Mouse (Mus musculus) left cerebral cortex, adult 9 months (tissue): Measurements from ENCODE around the gene Nectin4.
"Not testable (repeated sequence)": the region's sequence is repeated elsewhere in the genome, so short reads cannot be mapped to it uniquely, and the experiment has no call there.

Experiments used
- DNase-seq, 2 experiments: peaks; one replicate each; pipeline ENCODE4 v3.0.0; 2022; ENCODE audit warnings: low spot score in 2 of 2

Nectin4 gene

DNA sequence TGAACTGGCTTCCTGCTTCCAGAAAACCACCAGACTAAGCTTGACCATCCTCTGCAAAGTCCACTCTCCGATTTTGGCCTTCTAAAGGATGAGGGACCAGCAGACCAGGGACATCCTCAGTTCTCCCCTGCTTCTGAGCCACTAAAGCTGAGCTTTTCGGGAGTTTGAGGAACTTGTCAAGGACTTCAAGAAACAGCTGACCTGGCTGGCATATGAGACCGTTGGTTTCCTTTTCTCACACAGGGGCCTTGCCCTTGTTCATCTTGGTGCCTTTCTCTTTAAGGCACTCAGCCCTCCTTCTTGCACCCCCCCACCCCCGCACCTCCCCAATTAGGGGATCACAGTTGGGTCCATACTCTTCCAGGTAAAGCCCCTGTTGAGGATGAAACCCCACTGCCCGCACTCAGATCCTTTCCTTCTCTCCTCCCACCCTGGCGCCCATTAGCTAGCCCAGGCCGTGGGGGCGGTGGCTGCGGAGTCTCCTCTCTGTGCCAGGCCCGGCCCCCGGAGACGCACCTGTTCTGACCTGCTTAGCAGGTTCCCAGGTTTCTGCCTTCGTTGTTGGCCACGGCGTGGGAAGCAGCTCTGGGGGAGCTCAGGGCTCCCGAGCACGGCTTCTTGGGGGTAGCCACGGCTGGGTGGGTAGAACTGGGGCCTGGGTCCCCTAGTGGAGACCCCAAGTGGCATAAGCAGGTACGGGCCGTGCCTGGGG lies at the start of gene Nectin4:
Nectin4 (plus strand) TSS at position 255 of the 712 bp plus-strand sequence.
- no peak for DNase-seq

DNA sequence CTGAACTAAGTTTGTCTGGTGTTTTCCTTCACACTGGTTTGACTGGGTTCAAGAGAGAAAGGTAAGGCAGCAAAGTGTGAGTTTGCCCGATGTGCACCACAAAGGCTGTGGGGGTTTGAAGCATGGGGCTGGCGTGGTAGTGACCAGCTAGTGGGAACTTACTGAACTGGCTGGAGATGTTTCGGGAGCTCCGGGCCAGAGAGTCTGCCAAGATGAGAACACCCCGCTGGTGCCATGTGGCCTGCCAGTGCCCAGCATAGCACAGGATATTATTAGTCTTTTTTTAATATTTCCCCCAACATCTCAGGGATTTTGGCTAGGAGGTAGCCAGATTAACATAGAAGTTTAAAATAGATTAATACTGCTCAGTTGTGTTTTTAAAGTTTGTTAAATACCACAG lies 49.7 kb upstream of the Nectin4 start:
- DNase-seq: no peak

DNA sequence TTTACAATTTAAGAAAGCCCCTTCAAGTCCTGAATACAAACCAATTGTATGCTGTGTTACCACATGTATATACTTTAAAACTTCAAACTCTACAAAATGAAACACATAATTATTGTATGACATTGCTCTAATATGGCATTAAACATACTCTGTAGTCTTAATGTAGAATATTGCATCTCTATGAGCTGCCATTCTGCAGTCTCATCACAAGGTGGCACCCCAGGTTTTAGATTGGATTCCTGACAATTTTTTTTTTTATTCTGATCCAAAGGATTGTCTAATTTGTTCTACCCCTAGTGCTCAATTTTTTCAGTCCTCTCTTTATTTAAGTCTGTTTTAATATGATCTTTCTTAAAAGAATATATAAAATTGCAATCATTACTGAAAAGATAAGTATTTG lies 48.5 kb upstream of the Nectin4 start:
- DNase-seq: no peak

DNA sequence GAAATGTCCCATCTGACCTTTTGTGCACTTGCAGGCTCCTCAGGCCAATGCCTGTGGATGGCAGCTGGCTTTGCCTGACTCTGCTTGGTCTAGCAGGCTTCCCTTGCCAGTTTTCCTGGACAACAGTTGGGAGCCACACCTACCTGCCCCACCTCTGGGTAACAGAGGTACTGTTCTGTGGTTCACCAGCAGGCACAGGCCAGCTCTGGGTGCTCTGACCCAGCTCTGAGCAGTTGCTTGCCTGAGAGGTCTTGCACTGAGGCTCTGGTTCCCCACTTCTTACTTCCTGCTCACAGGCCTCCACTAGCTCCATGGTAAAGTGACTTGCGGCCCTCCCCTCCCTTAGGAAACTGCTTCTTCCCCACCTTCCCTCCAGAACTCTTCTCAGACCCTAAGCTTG lies 47.9 kb upstream of the Nectin4 start:
- DNase-seq: no peak

DNA sequence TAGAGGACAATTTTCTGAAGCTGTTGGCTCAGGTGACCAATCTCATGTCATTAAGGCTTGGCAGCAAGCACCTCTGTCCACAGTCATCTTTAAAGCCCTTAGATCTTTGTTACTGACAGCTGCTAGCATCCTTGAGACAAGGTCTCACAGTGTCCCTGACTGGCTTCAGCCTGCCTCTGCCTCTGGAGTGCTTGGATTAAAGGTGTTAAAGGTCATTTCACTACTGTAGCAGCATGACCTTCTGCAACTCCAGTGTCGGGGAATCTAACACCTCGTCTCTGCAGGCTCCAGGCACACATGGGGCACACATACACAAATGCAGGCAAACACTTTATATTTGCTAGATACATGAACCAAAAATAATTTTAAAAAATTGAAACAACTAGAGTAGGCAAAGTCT lies 44.3 kb upstream of the Nectin4 start:
- no peak for DNase-seq

DNA sequence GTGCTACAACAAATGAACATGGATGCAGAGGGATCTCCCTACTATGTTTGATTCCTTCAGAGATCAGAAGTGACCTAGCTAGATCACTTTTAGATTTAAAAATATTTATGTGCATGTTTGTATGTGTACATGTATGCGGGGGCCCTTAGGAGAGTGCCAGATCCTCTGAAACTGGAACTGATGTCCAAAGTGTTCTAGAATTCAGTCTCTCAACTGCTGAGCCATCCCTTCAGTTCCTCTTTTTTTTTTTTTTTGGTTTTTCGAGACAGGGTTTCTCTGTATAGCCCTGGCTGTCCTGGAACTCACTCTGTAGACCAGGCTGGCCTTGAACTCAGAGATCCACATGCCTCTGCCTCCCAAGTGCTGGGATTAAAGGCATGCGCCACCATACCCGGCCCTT lies 43.3 kb upstream of the Nectin4 start:
- not testable (repeated sequence) for DNase-seq

DNA sequence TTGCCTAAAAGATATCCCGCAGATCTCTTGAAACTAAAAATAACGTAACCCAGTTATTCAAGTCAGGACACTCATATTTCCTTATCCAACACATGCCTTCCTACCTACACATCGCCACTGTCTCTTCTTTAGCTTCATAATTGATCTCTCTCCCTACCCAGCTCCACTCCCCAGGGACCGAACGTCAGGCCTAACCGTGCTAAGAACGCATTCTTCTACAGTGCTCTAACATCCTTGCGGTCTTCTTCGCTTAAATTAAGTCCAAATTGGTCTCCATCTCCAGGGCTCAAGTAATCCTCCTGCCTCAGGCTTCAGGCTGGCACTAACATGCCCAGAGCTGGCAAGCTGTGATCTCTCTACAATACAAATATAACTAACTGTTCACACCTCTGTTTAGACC lies 41.7 kb upstream of the Nectin4 start:
- no peak for DNase-seq

DNA sequence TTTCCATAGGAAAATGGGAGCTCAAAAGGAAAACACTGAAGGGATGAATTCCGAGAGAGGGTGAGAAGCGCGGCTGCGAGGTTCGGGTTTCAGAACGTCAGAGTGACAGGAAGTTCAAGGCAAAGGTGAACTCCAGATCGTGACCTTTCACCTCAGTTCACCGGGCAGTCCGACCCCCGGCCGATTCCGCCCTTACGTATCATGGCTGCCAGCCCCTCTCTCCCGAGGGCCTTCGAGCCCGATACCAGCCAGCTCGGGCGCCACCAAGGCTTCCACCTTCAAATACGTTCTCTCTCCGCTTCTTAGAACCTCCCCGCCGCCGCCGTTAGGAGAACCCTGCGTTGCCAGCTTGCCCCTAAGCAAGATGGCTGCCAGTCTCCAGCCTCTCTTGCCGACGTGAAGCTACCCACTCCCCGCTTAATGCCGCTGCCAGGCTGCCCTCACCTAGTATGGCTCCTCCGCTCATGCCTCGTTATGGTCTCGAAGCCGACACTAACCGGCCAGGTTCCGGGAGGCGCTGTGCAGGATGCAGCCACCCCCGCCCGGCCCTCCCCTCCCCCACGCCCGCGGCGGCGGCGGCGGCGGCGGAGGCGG lies 41.0 kb upstream of the Nectin4 start, which contains the start of gene Dedd:
Dedd (plus strand) TSS at position 307 of the 594 bp plus-strand sequence.
- peak; percentile 93 to 96 for DNase-seq

DNA sequence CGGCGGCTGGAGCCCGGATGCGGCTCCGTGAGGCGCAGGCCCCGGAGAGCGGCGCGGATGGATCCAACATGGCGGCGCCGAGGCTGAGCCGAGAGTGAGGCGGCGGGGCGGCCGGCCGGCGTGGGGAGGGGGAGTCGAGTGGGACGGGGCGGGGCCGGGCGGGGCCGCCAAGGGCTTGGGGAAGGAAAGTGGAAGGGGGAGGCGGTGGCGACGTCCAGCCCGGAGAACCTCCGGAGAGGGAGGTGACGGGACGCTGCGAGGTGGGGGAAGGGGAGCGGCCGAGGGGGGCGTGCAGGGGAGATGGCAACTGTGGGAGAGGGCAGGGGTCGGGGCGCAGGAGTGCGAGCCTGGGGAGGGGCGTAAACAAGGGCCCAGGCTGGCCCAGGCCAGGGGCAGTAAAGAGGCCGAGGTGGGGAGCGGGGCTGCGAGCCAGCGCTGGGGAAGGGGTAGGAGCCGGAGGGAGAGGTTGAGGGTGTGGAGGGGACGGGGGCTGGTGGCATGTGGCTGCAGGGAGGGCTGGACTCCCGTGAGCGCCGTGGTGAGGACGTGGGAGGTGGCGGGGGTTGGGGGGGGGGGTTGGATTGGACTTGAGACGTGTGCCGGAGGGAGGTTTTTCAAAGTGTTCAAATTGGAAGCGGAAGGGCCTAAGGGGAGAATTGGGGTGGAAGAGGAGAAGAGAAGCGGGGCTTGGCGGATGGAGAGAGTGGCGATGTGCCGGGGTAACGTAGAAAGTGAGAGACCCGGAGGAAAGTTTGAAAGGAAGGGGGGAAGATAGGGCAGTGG lies 40.3 kb upstream of the Nectin4 start:
- DNase-seq: peak in 1 of 2 experiments; percentile 35

DNA sequence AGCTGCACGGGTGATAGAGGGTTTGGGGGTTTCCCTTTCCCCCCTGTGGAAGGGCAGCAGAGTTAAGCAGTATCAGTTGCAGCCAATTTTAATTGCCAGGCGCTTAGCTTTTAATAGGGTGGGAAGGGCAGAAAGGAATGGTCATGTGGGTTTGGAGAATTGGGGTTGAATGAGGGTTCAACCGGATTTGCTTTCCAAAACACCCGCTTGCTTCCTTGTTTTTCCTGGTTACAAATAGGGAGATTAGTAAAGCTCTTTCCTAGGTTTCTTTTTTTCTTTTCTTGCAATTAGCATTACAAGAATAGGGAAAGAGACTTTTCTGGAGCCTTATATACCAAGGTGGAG lies 39.7 kb upstream of the Nectin4 start:
- DNase-seq: no peak

DNA sequence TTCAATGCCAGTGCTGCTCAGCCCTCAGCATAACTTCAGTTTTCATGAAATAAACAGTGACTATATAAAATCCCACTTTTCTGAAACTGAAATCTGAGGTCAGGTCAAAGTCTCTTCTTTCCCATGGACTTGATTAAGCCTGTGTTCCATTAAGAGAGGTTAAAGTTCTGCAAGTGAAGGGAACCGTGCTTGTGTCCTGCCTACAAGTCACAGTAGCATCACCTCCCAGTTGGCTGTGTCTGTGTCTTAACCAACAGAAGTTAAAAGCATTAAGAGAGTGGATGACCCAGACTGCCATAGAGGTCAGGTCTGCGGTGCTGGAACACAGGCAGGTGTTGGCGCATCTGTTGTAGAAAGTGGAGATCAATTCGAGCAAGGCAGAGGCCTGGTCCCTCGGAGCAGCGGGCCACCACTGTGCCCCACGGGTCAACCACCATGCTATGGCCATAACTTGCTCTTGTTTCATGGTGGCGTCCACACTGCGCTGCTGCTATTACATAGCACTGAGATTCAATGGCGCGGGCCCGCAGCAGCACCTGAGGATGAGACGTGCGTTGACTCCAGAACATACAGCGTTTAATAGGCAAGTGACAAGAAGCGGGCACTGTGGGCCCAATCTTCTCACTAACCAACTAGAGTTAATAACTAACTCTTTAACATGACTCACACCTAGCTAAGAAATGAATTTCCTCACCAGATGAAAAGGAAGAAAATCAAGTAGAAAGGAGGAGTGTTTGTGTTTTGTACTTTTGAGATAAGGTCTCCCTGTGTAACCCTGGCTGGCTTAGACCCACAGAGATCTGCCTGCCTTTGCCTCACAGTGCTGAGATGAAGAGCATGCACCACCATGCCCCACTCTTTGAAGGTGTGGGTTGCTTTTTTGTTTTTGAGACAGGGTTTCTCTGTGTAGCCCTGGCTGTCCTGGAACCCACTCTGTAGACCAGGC lies 27.4 kb upstream of the Nectin4 start:
- DNase-seq: no peak

DNA sequence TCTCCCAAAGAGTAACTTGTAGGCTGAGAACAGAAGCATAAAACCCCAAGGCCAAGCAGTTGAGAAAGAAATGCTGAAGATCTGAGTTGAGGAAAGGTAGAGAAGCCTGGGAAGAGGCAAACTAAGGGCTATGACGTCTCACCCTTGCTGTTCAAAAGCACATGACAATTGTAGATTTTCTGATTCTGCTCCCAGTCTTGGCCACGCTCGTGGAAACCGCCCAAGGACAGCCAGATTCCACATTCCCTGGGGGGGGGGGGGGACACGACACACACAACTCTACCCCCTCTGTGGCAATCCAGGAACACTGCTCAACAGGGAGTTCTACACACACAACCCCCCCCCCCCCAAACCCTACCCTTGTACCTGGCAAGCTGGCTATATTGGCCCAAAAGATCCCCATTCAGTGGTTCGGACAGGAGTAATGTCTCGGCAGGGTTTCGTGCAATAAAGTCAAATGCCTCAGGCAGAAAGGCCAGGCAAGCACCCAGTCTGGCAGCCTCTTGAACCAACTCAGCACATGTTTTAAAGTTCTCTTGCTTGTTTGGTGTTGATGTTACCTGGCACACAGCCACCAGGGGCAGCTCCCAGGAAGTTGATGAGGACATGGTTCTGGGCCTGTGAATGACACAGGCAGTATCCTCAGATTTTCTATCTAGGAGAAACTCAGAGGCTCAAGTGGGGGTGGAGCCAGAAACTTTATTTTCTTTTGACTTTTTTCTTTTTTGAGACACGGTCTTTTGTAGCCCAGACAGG lies 25.8 kb upstream of the Nectin4 start:
- no peak for DNase-seq

DNA sequence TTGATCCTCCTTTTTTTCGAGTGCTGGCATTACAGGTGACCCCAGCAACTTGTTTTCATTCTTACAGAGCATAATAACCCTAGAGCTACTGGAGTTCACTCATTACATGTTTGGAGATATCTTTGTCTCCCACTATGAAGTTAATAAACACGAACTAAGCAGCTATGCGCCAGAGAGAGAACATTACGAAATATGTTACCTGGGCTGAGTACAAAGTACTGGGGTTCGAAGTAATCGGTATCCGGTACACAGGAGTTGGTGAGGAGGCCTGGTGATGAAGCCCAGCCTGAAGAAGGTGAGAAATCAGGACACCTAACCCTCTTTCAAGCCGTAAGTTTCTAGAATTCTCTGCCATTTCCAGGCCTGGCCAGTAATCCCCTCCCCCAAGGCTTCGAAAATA lies 25.2 kb upstream of the Nectin4 start:
- no peak for DNase-seq

DNA sequence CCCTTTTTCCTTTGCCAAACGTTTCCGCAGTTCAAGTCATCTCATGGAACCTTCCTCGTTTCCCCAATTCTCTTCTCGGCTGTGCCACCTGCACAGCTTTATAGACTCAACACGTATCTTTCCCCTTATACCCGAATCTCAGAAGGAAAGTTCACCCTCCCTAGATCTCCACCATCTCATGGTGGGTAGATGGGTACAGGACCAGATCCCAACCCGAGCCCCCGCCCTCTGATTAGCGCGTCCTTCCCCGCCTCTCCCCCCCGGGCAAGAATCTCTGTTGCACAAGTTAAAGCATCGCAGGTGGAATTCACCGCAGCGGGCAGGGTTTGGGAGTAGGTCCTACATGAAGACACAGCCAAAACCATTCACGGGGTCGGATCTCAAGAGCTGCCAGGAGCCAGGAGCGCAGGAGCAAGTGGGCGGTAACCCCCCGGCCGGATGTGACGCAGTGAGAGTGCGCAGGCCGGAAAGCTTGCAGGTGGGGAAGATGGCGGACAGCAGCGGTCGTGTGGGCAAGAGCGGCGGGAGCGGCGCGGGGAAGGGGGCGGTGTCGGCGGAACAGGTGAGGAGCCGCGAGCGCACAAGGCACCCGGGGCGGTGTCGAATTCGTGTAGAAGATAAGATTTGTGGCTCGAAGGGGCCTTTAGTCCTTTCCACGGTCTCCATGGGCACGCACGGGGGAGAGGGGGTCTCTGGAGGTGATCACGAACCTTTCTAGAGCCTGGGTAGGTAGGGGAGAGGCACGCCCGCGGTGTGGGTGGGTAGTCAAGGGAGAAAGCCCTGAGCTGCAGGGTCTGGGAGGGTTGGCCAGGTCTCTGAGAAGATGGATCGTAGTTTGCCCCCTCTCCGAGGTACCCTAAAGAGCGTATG lies 24.4 kb upstream of the Nectin4 start, which contains the start of the genes Nit1 and Pfdn2:
Nit1 (minus strand) TSS at position 422 of the 870 bp plus-strand sequence.
Pfdn2 (plus strand) TSS at position 446 of the 870 bp plus-strand sequence.
- DNase-seq: peak in 1 of 2 experiments; percentile 89

DNA sequence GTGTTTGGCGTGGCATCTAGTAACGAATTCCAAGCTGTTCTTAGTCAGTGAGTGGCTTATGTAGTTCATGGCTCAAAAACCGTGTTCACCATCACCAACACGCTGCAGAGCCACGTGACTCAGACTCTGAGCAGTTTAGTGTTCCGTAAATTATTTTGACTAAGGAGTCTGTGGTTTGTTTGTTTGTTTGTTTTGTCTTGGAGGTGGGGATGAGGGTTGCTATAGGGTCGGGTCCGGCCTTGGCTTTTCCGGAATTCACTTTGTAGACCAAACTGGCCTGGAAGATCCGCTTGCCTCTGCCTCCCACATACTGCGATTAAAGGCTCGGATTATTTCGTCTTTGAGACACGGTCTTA lies 23.8 kb upstream of the Nectin4 start:
- DNase-seq: no peak

DNA sequence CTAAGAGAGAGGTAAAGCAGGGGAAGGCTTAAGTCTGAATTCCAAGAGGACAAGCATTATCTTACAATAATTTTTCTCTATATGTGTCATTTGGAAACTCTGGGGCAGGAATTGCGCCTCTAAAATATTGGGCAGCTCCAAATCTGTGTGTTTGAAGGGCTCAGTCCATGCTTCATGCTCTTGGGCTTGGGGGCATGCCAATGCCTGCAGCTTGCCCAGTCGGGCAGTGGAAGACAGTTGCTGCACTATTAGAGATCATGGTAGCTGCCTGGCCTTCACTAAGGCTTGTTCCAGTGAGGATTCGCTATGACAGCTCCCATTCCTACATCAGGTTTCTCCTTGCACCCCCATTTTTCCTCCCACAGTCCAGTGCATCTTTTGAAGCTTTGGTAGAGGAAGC lies 21.2 kb upstream of the Nectin4 start:
- DNase-seq: no peak

DNA sequence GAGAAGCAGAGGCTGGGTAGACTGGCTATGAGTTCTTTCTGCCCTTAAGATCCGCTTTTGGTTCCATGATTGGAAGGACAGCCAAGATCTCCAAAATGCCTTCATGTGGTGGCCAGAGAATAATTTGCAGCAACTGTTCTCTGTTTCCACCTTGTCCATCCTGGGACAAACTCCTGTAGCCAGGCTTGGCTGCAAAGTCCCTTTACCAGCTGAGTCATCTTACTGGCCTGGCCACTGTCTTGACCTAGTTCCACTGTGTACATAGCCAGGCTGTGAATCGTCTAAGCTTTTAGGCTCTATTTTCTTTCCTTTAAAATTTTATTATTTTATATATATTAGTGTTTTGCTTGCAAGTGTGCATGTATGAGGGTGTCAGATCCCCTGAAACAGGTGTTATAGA lies 20.7 kb upstream of the Nectin4 start:
- DNase-seq: no peak

DNA sequence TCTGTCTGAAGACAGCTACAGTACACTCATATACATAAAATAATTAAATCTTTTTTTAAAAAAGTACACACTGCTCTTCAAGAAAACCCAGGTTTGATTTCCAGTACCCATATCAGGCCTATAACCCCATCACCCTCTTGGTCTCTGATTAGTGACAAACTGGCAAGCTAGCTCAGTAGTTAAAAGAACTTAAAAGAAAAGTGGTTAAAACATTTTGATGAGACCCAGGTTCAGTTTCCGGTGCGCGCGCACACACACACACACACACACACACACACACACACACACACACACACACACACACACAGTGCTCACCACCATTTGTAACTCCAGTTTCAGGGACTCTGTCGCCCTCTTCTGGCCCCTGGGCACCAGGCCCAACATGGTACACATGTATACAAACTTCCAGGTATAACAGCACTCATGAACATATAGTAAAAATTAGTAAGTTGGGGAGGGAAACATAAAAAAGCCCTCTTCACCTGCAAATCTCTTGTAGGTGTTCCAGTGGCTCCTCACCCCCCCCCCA lies 14.0 kb upstream of the Nectin4 start:
- no peak for DNase-seq

DNA sequence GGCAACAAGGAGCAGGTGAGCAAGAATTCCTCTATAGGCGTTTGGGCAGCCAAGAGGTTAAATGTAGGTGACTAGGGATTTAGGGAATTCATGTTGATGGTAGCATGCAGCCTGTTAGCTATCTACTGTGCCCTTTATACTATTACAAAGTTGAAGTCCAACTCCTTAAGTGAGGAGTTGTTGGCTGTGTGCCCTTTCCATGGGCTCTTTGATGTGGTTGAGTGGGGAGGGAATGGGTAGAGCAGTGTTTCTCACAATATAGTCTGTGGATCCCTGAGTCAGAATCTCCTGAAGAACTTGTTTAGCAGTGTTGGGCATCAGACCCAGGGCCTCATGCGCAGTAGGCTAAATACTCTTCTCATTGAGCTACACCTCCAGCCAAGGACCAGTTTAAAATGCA lies 13.1 kb upstream of the Nectin4 start:
- DNase-seq: no peak

DNA sequence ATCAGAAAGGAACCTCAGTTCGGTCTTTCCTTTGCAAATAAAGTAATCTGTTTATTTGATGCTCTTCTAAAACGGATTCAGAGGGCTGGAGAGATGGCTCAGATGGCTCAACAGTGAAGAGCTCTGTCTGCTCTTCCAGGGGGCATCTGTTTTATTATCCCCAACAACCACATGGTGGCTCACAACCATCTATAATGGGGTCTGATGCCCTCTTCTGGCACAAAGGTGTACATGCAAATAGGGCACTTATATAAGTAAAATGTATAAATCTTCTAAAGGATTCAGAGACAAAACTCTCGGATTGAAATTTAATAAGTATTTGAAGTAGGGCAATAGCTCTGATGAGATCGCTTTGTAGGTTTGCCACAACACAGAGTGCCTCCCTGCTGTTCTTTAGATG lies 11.5 kb upstream of the Nectin4 start:
- peak in 1 of 2 experiments; percentile 45 for DNase-seq
